Mouse (Mus musculus): Measurements from ENCODE around the gene Stk33. TPM values are rescaled to one million over a fixed set of nuclear protein-coding genes. Genes with fewer than 3 reads are reported as not detected.

Stk33 gene
- polyA plus RNA-seq, 1 experiment from 2014 or later, result not detected

GRCm38 (mm10) chr7:109241313-109241712 lies 197.6 kb downstream of the Stk33 start:
- H3K4me2 ChIP-seq (ENCODE audit: low read depth, low read length), result no peak overlapping the region
- no peaks in the 10 kb centered on the region for H3K4me1 ChIP-seq (ENCODE audit: control insufficient read depth, low read depth, low read length)
- no peak for ATAC-seq (ENCODE audit: low read depth)
- H3K9me3 ChIP-seq (replicated peaks; ENCODE audit: control insufficient read depth, low read length), result no peaks in the 10 kb centered on the region
- H3K27me3 ChIP-seq (ENCODE audit: control insufficient read depth, insufficient read depth, low read depth, low read length), result no peaks in the 10 kb centered on the region
- 14% methylated on average over 19 of the region's 19 CpGs for WGBS (ENCODE audit: insufficient replicate concordance)
- H3K36me3 ChIP-seq (ENCODE audit: control insufficient read depth, insufficient read depth), result no peaks in the 10 kb centered on the region
- H3K27ac ChIP-seq (ENCODE audit: low read length), result no peak overlapping the region
- H3K4me3 ChIP-seq (ENCODE audit: low read depth, low read length), result no peak overlapping the region
- H3K9ac ChIP-seq (ENCODE audit: low read depth, low read length), result no peak overlapping the region

- ATAC-seq (ENCODE audit: low read depth), result no peak
- Histone ChIP-seq H3K9me3 (replicated peaks; ENCODE audit: control insufficient read depth, low read length) (no peaks in the 10 kb centered on the region), H3K9ac (ENCODE audit: low read depth, low read length) (no peak overlapping the region), H3K27ac (ENCODE audit: low read length) (no peak overlapping the region), H3K4me2 (ENCODE audit: low read depth, low read length) (no peak overlapping the region), H3K4me1 (ENCODE audit: control insufficient read depth, low read depth, low read length) (no peaks in the 10 kb centered on the region), H3K4me3 (ENCODE audit: low read depth, low read length) (no peak overlapping the region), H3K27me3 (ENCODE audit: control insufficient read depth, insufficient read depth, low read depth, low read length) (no peaks in the 10 kb centered on the region), H3K36me3 (ENCODE audit: control insufficient read depth, insufficient read depth) (no peaks in the 10 kb centered on the region)
- 35% methylated on average over 1 of the region's 1 CpGs for WGBS (ENCODE audit: insufficient replicate concordance)
These were observed 199.5 kb downstream of the Stk33 start for GRCm38 (mm10) chr7:109239346-109239745.

- no peaks in the 10 kb centered on the region for H3K27me3 ChIP-seq (ENCODE audit: control insufficient read depth, insufficient read depth, low read depth, low read length)
- no peak overlapping the region for H3K9ac ChIP-seq (ENCODE audit: low read depth, low read length)
- no peak for ATAC-seq (ENCODE audit: low read depth)
- no peak overlapping the region for H3K27ac ChIP-seq (ENCODE audit: low read length)
- no peak overlapping the region for H3K4me2 ChIP-seq (ENCODE audit: low read depth, low read length)
- WGBS (ENCODE audit: insufficient replicate concordance), result 70% methylated on average over 10 of the region's 10 CpGs
- H3K4me3 ChIP-seq (ENCODE audit: low read depth, low read length), result no peak overlapping the region
- no peaks in the 10 kb centered on the region for H3K36me3 ChIP-seq (ENCODE audit: control insufficient read depth, insufficient read depth)
- H3K9me3 ChIP-seq (replicated peaks; ENCODE audit: control insufficient read depth, low read length), result no peaks in the 10 kb centered on the region
- no peaks in the 10 kb centered on the region for H3K4me1 ChIP-seq (ENCODE audit: control insufficient read depth, low read depth, low read length)
These were observed 200.2 kb downstream of the Stk33 start for GRCm38 (mm10) chr7:109238724-109239123.

GRCm38 (mm10) chr7:109234882-109235640 lies 203.8 kb downstream of the Stk33 start:
- H3K4me2 ChIP-seq (ENCODE audit: low read depth, low read length), result no peak overlapping the region
- no peaks in the 10 kb centered on the region for H3K9me3 ChIP-seq (replicated peaks; ENCODE audit: control insufficient read depth, low read length)
- 33% methylated on average over 2 of the region's 2 CpGs for WGBS (ENCODE audit: insufficient replicate concordance)
- no peak for ATAC-seq (ENCODE audit: low read depth)
- no peak overlapping the region for H3K27ac ChIP-seq (ENCODE audit: low read length)
- H3K27me3 ChIP-seq (ENCODE audit: control insufficient read depth, insufficient read depth, low read depth, low read length), result no peaks in the 10 kb centered on the region
- H3K4me1 ChIP-seq (ENCODE audit: control insufficient read depth, low read depth, low read length), result no peaks in the 10 kb centered on the region
- no peaks in the 10 kb centered on the region for H3K36me3 ChIP-seq (ENCODE audit: control insufficient read depth, insufficient read depth)
- H3K4me3 ChIP-seq (ENCODE audit: low read depth, low read length), result no peak overlapping the region
- H3K9ac ChIP-seq (ENCODE audit: low read depth, low read length), result no peak overlapping the region

GRCm38 (mm10) chr7:109234476-109234875 lies 204.4 kb downstream of the Stk33 start:
- Histone ChIP-seq H3K4me2 (ENCODE audit: low read depth, low read length) (no peak overlapping the region), H3K9me3 (replicated peaks; ENCODE audit: control insufficient read depth, low read length) (no peaks in the 10 kb centered on the region), H3K4me3 (ENCODE audit: low read depth, low read length) (no peak overlapping the region), H3K9ac (ENCODE audit: low read depth, low read length) (no peak overlapping the region), H3K27ac (ENCODE audit: low read length) (no peak overlapping the region), H3K4me1 (ENCODE audit: control insufficient read depth, low read depth, low read length) (no peaks in the 10 kb centered on the region), H3K36me3 (ENCODE audit: control insufficient read depth, insufficient read depth) (no peaks in the 10 kb centered on the region), H3K27me3 (ENCODE audit: control insufficient read depth, insufficient read depth, low read depth, low read length) (no peaks in the 10 kb centered on the region)
- no peak for ATAC-seq (ENCODE audit: low read depth)
- WGBS (ENCODE audit: insufficient replicate concordance), result 49% methylated on average over 5 of the region's 5 CpGs

GRCm38 (mm10) chr7:109231881-109232321 lies 207.0 kb downstream of the Stk33 start:
- no peaks in the 10 kb centered on the region for H3K27me3 ChIP-seq (ENCODE audit: control insufficient read depth, insufficient read depth, low read depth, low read length)
- no peaks in the 10 kb centered on the region for H3K4me1 ChIP-seq (ENCODE audit: control insufficient read depth, low read depth, low read length)
- ATAC-seq (ENCODE audit: low read depth), result no peak
- H3K4me3 ChIP-seq (ENCODE audit: low read depth, low read length), result no peak overlapping the region
- H3K4me2 ChIP-seq (ENCODE audit: low read depth, low read length), result no peak overlapping the region
- WGBS (ENCODE audit: insufficient replicate concordance), result 64% methylated on average over 11 of the region's 11 CpGs
- no peak overlapping the region for H3K27ac ChIP-seq (ENCODE audit: low read length)
- H3K36me3 ChIP-seq (ENCODE audit: control insufficient read depth, insufficient read depth), result no peaks in the 10 kb centered on the region
- H3K9me3 ChIP-seq (replicated peaks; ENCODE audit: control insufficient read depth, low read length), result no peaks in the 10 kb centered on the region
- H3K9ac ChIP-seq (ENCODE audit: low read depth, low read length), result no peak overlapping the region

GRCm38 (mm10) chr7:109231307-109231706 lies 207.6 kb downstream of the Stk33 start:
- H3K27ac ChIP-seq (ENCODE audit: low read length), result no peak overlapping the region
- no peaks in the 10 kb centered on the region for H3K4me1 ChIP-seq (ENCODE audit: control insufficient read depth, low read depth, low read length)
- ATAC-seq (ENCODE audit: low read depth), result no peak
- no peak overlapping the region for H3K4me2 ChIP-seq (ENCODE audit: low read depth, low read length)
- WGBS (ENCODE audit: insufficient replicate concordance), result 63% methylated on average over 5 of the region's 5 CpGs
- H3K27me3 ChIP-seq (ENCODE audit: control insufficient read depth, insufficient read depth, low read depth, low read length), result no peaks in the 10 kb centered on the region
- H3K4me3 ChIP-seq (ENCODE audit: low read depth, low read length), result no peak overlapping the region
- H3K9ac ChIP-seq (ENCODE audit: low read depth, low read length), result no peak overlapping the region
- no peaks in the 10 kb centered on the region for H3K9me3 ChIP-seq (replicated peaks; ENCODE audit: control insufficient read depth, low read length)
- no peaks in the 10 kb centered on the region for H3K36me3 ChIP-seq (ENCODE audit: control insufficient read depth, insufficient read depth)

- ATAC-seq (ENCODE audit: low read depth), result no peak
- Histone ChIP-seq H3K4me3 (ENCODE audit: low read depth, low read length) (no peak overlapping the region), H3K9ac (ENCODE audit: low read depth, low read length) (no peak overlapping the region)
These were observed 208.1 kb downstream of the Stk33 start for GRCm38 (mm10) chr7:109230806-109231205.

More at GRCm38 (mm10) chr7:109230806-109231205, 208.1 kb downstream of the Stk33 start:
- Histone ChIP-seq H3K4me2 (ENCODE audit: low read depth, low read length) (no peak overlapping the region), H3K9me3 (replicated peaks; ENCODE audit: control insufficient read depth, low read length) (no peaks in the 10 kb centered on the region), H3K27me3 (ENCODE audit: control insufficient read depth, insufficient read depth, low read depth, low read length) (no peaks in the 10 kb centered on the region), H3K36me3 (ENCODE audit: control insufficient read depth, insufficient read depth) (no peaks in the 10 kb centered on the region), H3K27ac (ENCODE audit: low read length) (no peak overlapping the region), H3K4me1 (ENCODE audit: control insufficient read depth, low read depth, low read length) (no peaks in the 10 kb centered on the region)
- WGBS (ENCODE audit: insufficient replicate concordance), result 14% methylated on average over 2 of the region's 2 CpGs

All from liver, embryonic 16.5 days (tissue).